Comparison of ENCODE assay signal across 8 mouse cellular contexts in the genomic region with DNA sequence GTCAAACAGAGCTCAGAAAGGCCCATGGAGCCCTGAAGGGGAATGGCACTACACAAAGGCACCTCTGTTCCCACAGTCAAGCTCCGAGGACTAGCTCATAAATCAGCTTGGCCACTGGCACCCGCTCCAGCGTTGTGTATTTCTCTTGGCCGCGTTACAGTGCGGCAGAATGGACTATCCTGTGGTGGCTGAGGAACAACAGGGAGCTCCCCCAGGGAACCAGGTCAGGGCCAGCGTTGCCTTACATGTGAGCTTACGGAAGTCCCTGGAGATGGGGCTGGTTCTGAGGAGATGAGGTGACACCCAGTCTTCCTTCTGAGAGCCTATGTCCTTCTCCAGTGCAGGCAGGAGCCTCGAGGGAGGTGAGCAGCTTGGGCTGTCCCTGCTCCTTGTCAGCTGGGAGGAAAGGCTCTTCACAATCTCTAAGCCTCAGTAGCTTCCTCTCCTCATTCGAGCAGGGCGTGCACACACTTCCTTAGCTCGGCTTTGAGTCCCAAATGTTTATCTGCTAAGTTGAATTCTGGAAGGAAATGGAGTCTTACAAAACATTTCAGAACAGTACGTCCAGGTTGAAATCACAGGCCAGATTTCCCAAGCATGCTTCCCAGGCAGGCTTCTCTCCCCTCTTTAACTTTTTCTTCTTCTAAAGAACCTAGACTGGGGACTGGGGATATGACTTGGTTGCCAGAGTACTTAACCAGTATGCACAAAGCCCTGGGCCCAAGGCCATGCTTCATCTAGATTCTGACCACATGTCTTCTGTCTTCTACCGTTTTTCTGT. TPM values are rescaled to one million over a fixed set of nuclear protein-coding genes. Genes with fewer than 3 reads are reported as not detected.
DNase-seq lines count a peak whose midpoint lies in the region; ATAC-seq and TF ChIP-seq lines count a peak whose summit lies in the region.

No protein-coding gene starts in this region.

- TF ChIP-seq POLR2A in heart, adult 2 months (IDR thresholded peaks at IDR 0.05; ENCODE audit: insufficient read depth, low read depth, low read length) = peak; percentile 76
- peak; percentile 83; the same call in 1 of the 2 replicates for TF ChIP-seq POLR2A in lung, adult 2 months (IDR thresholded peaks at IDR 0.05; ENCODE audit: borderline replicate concordance, extremely low read depth, low read depth, low read length)

- no peak overlapping the region for H3K4me2 ChIP-seq in hindbrain, embryonic 13.5 days
- H3K4me2 ChIP-seq in kidney, embryonic 15.5 days = no peak overlapping the region

- no peak overlapping the region for H3K4me3 ChIP-seq in hindbrain, embryonic 13.5 days
- H3K4me3 ChIP-seq in hindbrain, embryonic 10.5 days = no peak overlapping the region
- no peak overlapping the region for H3K4me3 ChIP-seq in heart, adult 2 months
- no peak overlapping the region for H3K4me3 ChIP-seq in kidney, embryonic 15.5 days (replicated peaks)
- H3K4me3 ChIP-seq in lung, adult 2 months (replicated peaks; ENCODE audit: extremely low read depth, low read depth, low read length) = peak overlapping the region; percentile 29

- H3K9ac ChIP-seq in hindbrain, embryonic 13.5 days = no peak overlapping the region
- no peak overlapping the region for H3K9ac ChIP-seq in heart, adult 2 months (ENCODE audit: low read depth, low read length)
- H3K9ac ChIP-seq in kidney, embryonic 15.5 days = no peak overlapping the region

- peak overlapping the region; percentile 76 for H3K27ac ChIP-seq in hindbrain, embryonic 13.5 days
- no peak overlapping the region for H3K27ac ChIP-seq in hindbrain, embryonic 10.5 days
- H3K27ac ChIP-seq in heart, adult 2 months = peak overlapping the region; percentile 80
- H3K27ac ChIP-seq in kidney, embryonic 15.5 days = peak overlapping the region; percentile 39

- H3K36me3 ChIP-seq in hindbrain, embryonic 13.5 days = no peaks in the 10 kb centered on the region
- H3K36me3 ChIP-seq in hindbrain, embryonic 10.5 days = no peaks in the 10 kb centered on the region
- H3K36me3 ChIP-seq in heart, adult 2 months (ENCODE audit: control insufficient read depth, insufficient read depth, low read length) = no peaks in the 10 kb centered on the region
- no peaks in the 10 kb centered on the region for H3K36me3 ChIP-seq in kidney, embryonic 15.5 days

- intact Hi-C loops in heart, adult 2 months (cut with DNase I) = no loop called here

- no peaks in the 10 kb centered on the region for H3K27me3 ChIP-seq in hindbrain, embryonic 13.5 days
- no peaks in the 10 kb centered on the region for H3K27me3 ChIP-seq in hindbrain, embryonic 10.5 days (ENCODE audit: insufficient read depth, poor library complexity, severe bottlenecking)
- no peaks in the 10 kb centered on the region for H3K27me3 ChIP-seq in heart, adult 2 months (ENCODE audit: control insufficient read depth, insufficient read depth, low read length)
- no peaks in the 10 kb centered on the region for H3K27me3 ChIP-seq in kidney, embryonic 15.5 days

- WGBS in hindbrain, embryonic 13.5 days = 57% methylated on average over 14 of the region's 14 CpGs
- 78% methylated on average over 14 of the region's 14 CpGs for WGBS in hindbrain, embryonic 10.5 days
- 20% methylated on average over 14 of the region's 14 CpGs for WGBS in heart, adult 2 months
- 30% methylated on average over 14 of the region's 14 CpGs for WGBS in kidney, embryonic 15.5 days
- 24% methylated on average over 14 of the region's 14 CpGs for WGBS in lung, adult 2 months

- H3K4me1 ChIP-seq in hindbrain, embryonic 13.5 days (replicated peaks) = peaks cover 13% of the 10 kb centered on the region
- peaks cover 3% of the 10 kb centered on the region; the same call in 1 of the 2 replicates for H3K4me1 ChIP-seq in hindbrain, embryonic 10.5 days (replicated peaks)
- H3K4me1 ChIP-seq in heart, adult 2 months (ENCODE audit: control insufficient read depth, insufficient read depth, low read length) = peaks cover 14% of the 10 kb centered on the region
- H3K4me1 ChIP-seq in kidney, embryonic 15.5 days = peaks cover 8% of the 10 kb centered on the region
- peaks cover 22% of the 10 kb centered on the region for H3K4me1 ChIP-seq in lung, adult 2 months (ENCODE audit: control insufficient read depth, insufficient read depth, low read length)

- peak; percentile 80 for ATAC-seq in hindbrain, embryonic 13.5 days (ENCODE audit: low FRiP score)
- ATAC-seq in kidney, embryonic 15.5 days (replicated peaks; ENCODE audit: low FRiP score) = no peak

- DNase-seq in hindbrain, embryonic 10.5 days (ENCODE audit: low spot score) = no peak
- peak; percentile 44 to 49 for DNase-seq in cerebellum, postnatal 25 days
- peak; percentile 82 to 88 for DNase-seq in heart, adult 2 months
- DNase-seq in lung, adult 2 months = peak; percentile 62
- DNase-seq in ovary, postnatal 36 days (ENCODE audit: low spot score) = peak; percentile 60
- no peak for DNase-seq in thymus, postnatal 10 days (ENCODE audit: low spot score in 2 of 2)

- peak; percentile 92 for TF ChIP-seq EP300 in heart, adult 2 months (IDR thresholded peaks at IDR 0.05; ENCODE audit: insufficient read depth, low read depth, low read length)

- H3K79me2 ChIP-seq in heart, adult 2 months (replicated peaks; ENCODE audit: control insufficient read depth, insufficient read depth, low read length) = no peaks in the 10 kb centered on the region

- H3K9me3 ChIP-seq in hindbrain, embryonic 13.5 days = no peaks in the 10 kb centered on the region
- H3K9me3 ChIP-seq in hindbrain, embryonic 10.5 days = no peaks in the 10 kb centered on the region
- no peaks in the 10 kb centered on the region for H3K9me3 ChIP-seq in kidney, embryonic 15.5 days (replicated peaks)

- no peak for TF ChIP-seq CTCF in heart, adult 2 months (IDR thresholded peaks at IDR 0.05)
- no peak for TF ChIP-seq CTCF in lung, adult 2 months (IDR thresholded peaks at IDR 0.05; ENCODE audit: insufficient read depth, low read length)

RNA-seq across cellular contexts. Expression of gene Myrip, which starts 59.3 kb away (rescaled TPM):
- 3.7 and 4.3 TPM in 2 replicates for polyA plus RNA-seq in hindbrain, embryonic 13.5 days (2015; fragmentation: Nextera tagmentation; extraction: Ambion mirVana)
- 0.76 and 0.80 TPM in 2 replicates for polyA plus RNA-seq in hindbrain, embryonic 10.5 days (2016; fragmentation: Nextera tagmentation; extraction: Ambion mirVana)
- total RNA-seq in heart, adult 2 months (2021) = 1 to 10 TPM; 5.4 to 6.2 TPM
- 1.5 and 1.8 TPM in 2 replicates for polyA plus RNA-seq in heart, adult 2 months (2012; rRNA removed)
- polyA plus RNA-seq in kidney, embryonic 15.5 days (2015; fragmentation: Nextera tagmentation; extraction: Ambion mirVana) = 0.33 and 0.35 TPM in 2 replicates
- 5.9 and 9.0 TPM in 2 replicates for polyA plus RNA-seq in lung, adult 2 months (2012; rRNA removed)

Comparison
In these comparisons a context has a peak if more than half of its experiments do, and no peak if none do; other contexts are left out.
1. DNase-seq: peak in cerebellum, postnatal 25 days (2 of 2), heart, adult 2 months (2 of 2), lung, adult 2 months (single experiment) and ovary, postnatal 36 days (single experiment); none in hindbrain, embryonic 10.5 days (single experiment) and thymus, postnatal 10 days (0 of 2).